8 mouse cellular contexts compared by ENCODE assay signal in the genomic region with DNA sequence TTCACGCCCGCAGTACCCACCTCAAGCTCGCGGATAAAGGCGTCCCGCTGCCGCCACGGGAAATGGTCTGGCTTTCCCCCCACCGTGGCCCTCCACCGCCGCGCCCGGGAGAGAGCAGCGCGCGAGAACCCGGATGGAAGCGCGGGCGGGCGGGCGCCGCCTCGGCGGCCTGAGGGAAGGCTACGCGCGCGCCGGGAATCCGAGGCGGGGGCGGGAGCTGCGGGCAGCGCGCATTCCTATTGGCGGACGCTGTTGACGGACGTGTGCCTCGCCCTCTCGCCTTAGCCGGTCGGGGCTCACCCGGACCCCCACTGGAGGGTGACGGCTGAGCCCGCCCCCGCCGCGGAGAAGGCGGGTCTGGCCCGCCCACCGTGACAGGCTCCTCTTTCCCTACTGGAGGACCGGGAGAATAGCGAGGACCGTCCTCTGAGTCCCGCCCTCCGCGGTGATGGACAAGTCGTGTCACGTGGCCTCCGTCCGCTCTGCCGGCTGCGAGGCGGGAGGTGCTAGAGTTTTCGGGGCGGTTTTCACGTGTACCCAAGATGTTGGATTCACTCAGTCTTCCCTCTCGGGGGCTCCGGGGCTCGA. TPM values are rescaled to one million over a fixed set of nuclear protein-coding genes. Genes with fewer than 3 reads are reported as not detected.
DNase-seq lines count a peak whose midpoint lies in the region; ATAC-seq and TF ChIP-seq lines count a peak whose summit lies in the region.

No protein-coding gene starts in this region.

- peak overlapping the region; percentile 59 to 96 (median 89) for H3K4me3 ChIP-seq in CH12.LX (replicated peaks in 1 of 3; ENCODE audit: low read depth in 2 of 3, low read length in 2 of 3, poor library complexity in 1 of 3)
- H3K4me3 ChIP-seq in forebrain, embryonic 11.5 days (ENCODE audit: low read depth, low read length), result peak overlapping the region; percentile 95
- peak overlapping the region; percentile 83 for H3K4me3 ChIP-seq in heart, embryonic 16.5 days (ENCODE audit: low read length)
- peak overlapping the region; percentile 99 for H3K4me3 ChIP-seq in liver, embryonic 15.5 days (replicated peaks)
- H3K4me3 ChIP-seq in neural tube, embryonic 12.5 days, result peak overlapping the region; percentile 93

- peak overlapping the region; percentile 98 for H3K9ac ChIP-seq in CH12.LX (ENCODE audit: insufficient read depth, low read depth)
- peak overlapping the region; percentile 100 for H3K9ac ChIP-seq in forebrain, embryonic 11.5 days (ENCODE audit: low read length)
- peak overlapping the region; percentile 98 for H3K9ac ChIP-seq in heart, embryonic 16.5 days (ENCODE audit: low read length)
- H3K9ac ChIP-seq in liver, embryonic 15.5 days, result peak overlapping the region; percentile 99
- H3K9ac ChIP-seq in neural tube, embryonic 12.5 days, result peak overlapping the region; percentile 99

- peaks cover 30% of the 10 kb centered on the region for H3K79me2 ChIP-seq in CH12.LX (replicated peaks; ENCODE audit: control insufficient read depth, extremely low read depth, insufficient read depth, poor library complexity, severe bottlenecking)

- H3K9me3 ChIP-seq in CH12.LX (replicated peaks; ENCODE audit: low read length), result no peaks in the 10 kb centered on the region
- no peaks in the 10 kb centered on the region for H3K9me3 ChIP-seq in forebrain, embryonic 11.5 days (ENCODE audit: control insufficient read depth, low read length)
- H3K9me3 ChIP-seq in heart, embryonic 16.5 days (replicated peaks; ENCODE audit: control insufficient read depth, low read length), result no peaks in the 10 kb centered on the region
- H3K9me3 ChIP-seq in liver, embryonic 15.5 days (replicated peaks), result no peaks in the 10 kb centered on the region
- H3K9me3 ChIP-seq in neural tube, embryonic 12.5 days, result no peaks in the 10 kb centered on the region

- peak; percentile 98 for ATAC-seq in forebrain, embryonic 11.5 days (replicated peaks; ENCODE audit: low FRiP score)
- peak; percentile 96 for ATAC-seq in heart, embryonic 16.5 days (replicated peaks; ENCODE audit: extremely low read depth, insufficient read depth, low FRiP score)
- ATAC-seq in liver, embryonic 15.5 days (ENCODE audit: insufficient read depth), result peak; percentile 93
- ATAC-seq in neural tube, embryonic 12.5 days (ENCODE audit: low FRiP score, low read depth), result peak; percentile 98

- no peak for TF ChIP-seq CTCF in CH12.LX (conservative IDR thresholded peaks at IDR 0.05 in 1 of 2, IDR thresholded peaks at IDR 0.05 in 1 of 2; ENCODE audit: low read depth in 2 of 2, low read length in 2 of 2)

- no peaks in the 10 kb centered on the region for H3K27me3 ChIP-seq in CH12.LX (replicated peaks)
- H3K27me3 ChIP-seq in forebrain, embryonic 11.5 days (ENCODE audit: control insufficient read depth, insufficient read depth, low read length), result no peaks in the 10 kb centered on the region
- no peaks in the 10 kb centered on the region for H3K27me3 ChIP-seq in heart, embryonic 16.5 days (ENCODE audit: control insufficient read depth, insufficient read depth, low read length)
- no peaks in the 10 kb centered on the region for H3K27me3 ChIP-seq in liver, embryonic 15.5 days
- no peaks in the 10 kb centered on the region for H3K27me3 ChIP-seq in neural tube, embryonic 12.5 days (replicated peaks)

- peak overlapping the region; percentile 89 for H3K27ac ChIP-seq in CH12.LX (ENCODE audit: insufficient read depth, low read depth)
- H3K27ac ChIP-seq in forebrain, embryonic 11.5 days (ENCODE audit: low read depth, low read length), result peak overlapping the region; percentile 99
- peak overlapping the region; percentile 99 for H3K27ac ChIP-seq in heart, embryonic 16.5 days (ENCODE audit: low read length)
- H3K27ac ChIP-seq in liver, embryonic 15.5 days (replicated peaks), result peak overlapping the region; percentile 99
- peak overlapping the region; percentile 97 for H3K27ac ChIP-seq in neural tube, embryonic 12.5 days

- under 1% methylated on average over 71 of the region's 72 CpGs for WGBS in forebrain, embryonic 11.5 days
- WGBS in heart, embryonic 16.5 days, result under 1% methylated on average over 71 of the region's 72 CpGs
- WGBS in liver, embryonic 15.5 days (ENCODE audit: insufficient replicate concordance), result 0% methylated on average over 71 of the region's 72 CpGs
- under 1% methylated on average over 71 of the region's 72 CpGs for WGBS in neural tube, embryonic 12.5 days

- TF ChIP-seq EP300 in CH12.LX (IDR thresholded peaks at IDR 0.05; ENCODE audit: low read length), result no peak

- DNase-seq in CH12.LX (ENCODE audit: extremely low read depth), result peak; percentile 97
- peak; percentile 93 for DNase-seq in c-Kit-positive CD71-positive TER-119-negative erythroid progenitor cells, embryonic 14.5 days (ENCODE audit: low read depth)
- DNase-seq in forebrain, embryonic 11.5 days (ENCODE audit: low spot score), result peak; percentile 100
- peak; percentile 99 to 100 for DNase-seq in kidney, postnatal 36 days
- peak; percentile 98 for DNase-seq in telencephalon, adult 2 months (ENCODE audit: low read depth, low spot score)

- in situ Hi-C loops in CH12.LX (cut with MboI; ENCODE audit: low pct_ligation_motif_present, low pct_unique_long_range_greater_than_20kb, low sequenced_read_pairs), result loop anchor here (25.0 kb wide), 1 partner anchor 266 kb away; no protein-coding TSS in a partner anchor

- H3K36me3 ChIP-seq in CH12.LX (replicated peaks in 1 of 2; ENCODE audit: control insufficient read depth in 1 of 2, insufficient read depth in 1 of 2, low read length in 1 of 2), result peaks cover 0 to 3% of the 10 kb centered on the region in 2 experiments
- H3K36me3 ChIP-seq in forebrain, embryonic 11.5 days (ENCODE audit: control insufficient read depth, insufficient read depth, low read length), result no peaks in the 10 kb centered on the region
- no peaks in the 10 kb centered on the region for H3K36me3 ChIP-seq in heart, embryonic 16.5 days (ENCODE audit: control insufficient read depth, insufficient read depth)
- 0 out of 2 replicates have a peak, but pooled peaks cover 3% of the 10 kb centered on the region for H3K36me3 ChIP-seq in liver, embryonic 15.5 days (replicated peaks)
- H3K36me3 ChIP-seq in neural tube, embryonic 12.5 days, result no peaks in the 10 kb centered on the region

- peaks cover 0 to 31% of the 10 kb centered on the region in 2 experiments; a peak in 2 of 4 replicates for H3K4me1 ChIP-seq in CH12.LX (ENCODE audit: control insufficient read depth in 1 of 2, insufficient read depth in 2 of 2)
- no peaks in the 10 kb centered on the region; the same call in 1 of the 2 replicates for H3K4me1 ChIP-seq in forebrain, embryonic 11.5 days (replicated peaks; ENCODE audit: control insufficient read depth, insufficient read depth, low read length)
- H3K4me1 ChIP-seq in heart, embryonic 16.5 days (ENCODE audit: control insufficient read depth, insufficient read depth, low read length), result peaks cover 23% of the 10 kb centered on the region
- peaks cover 28% of the 10 kb centered on the region for H3K4me1 ChIP-seq in liver, embryonic 15.5 days (replicated peaks)
- H3K4me1 ChIP-seq in neural tube, embryonic 12.5 days, result peaks cover 12% of the 10 kb centered on the region

- peak overlapping the region; percentile 41; the same call in 1 of the 2 replicates for H3K4me2 ChIP-seq in CH12.LX (ENCODE audit: insufficient read depth, low read depth, poor library complexity, severe bottlenecking)
- H3K4me2 ChIP-seq in forebrain, embryonic 11.5 days (ENCODE audit: low read depth, low read length, severe bottlenecking), result peak overlapping the region; percentile 46
- peak overlapping the region; percentile 69 for H3K4me2 ChIP-seq in heart, embryonic 16.5 days (ENCODE audit: low read depth, low read length)
- H3K4me2 ChIP-seq in liver, embryonic 15.5 days, result peak overlapping the region; percentile 77
- H3K4me2 ChIP-seq in neural tube, embryonic 12.5 days (replicated peaks), result peak overlapping the region; percentile 67

- TF ChIP-seq POLR2A in CH12.LX (IDR thresholded peaks at IDR 0.05; ENCODE audit: low read depth, low read length), result peak; percentile 80

- dilution Hi-C loops in CH12.LX (cut with MboI; ENCODE audit: extremely low pct_ligation_motif_present, extremely low pct_unique_long_range_greater_than_20kb, low sequenced_read_pairs), result no loop called here

- TF ChIP-seq RAD21 in CH12.LX (IDR thresholded peaks at IDR 0.05; ENCODE audit: low read depth, low read length), result no peak

TF ChIP-seq in CH12.LX, 34 proteins besides CTCF, POLR2A, EP300 and RAD21 (continues in another document):
- no peak for TF ChIP-seq ZNF384 (IDR thresholded peaks at IDR 0.05; ENCODE audit: low read depth, low read length)
- TF ChIP-seq JUND (conservative IDR thresholded peaks at IDR 0.05; ENCODE audit: low read depth, low read length), result no peak
- TF ChIP-seq RCOR1 (conservative IDR thresholded peaks at IDR 0.05; ENCODE audit: low read depth, low read length), result no peak
- TF ChIP-seq ETS1 (conservative IDR thresholded peaks at IDR 0.05; ENCODE audit: low read depth, low read length), result no peak; the same call in none of the 2 replicates
- peak; percentile 88 for TF ChIP-seq BHLHE40 (IDR thresholded peaks at IDR 0.05; ENCODE audit: low read depth, low read length)
- TF ChIP-seq MXI1 (IDR thresholded peaks at IDR 0.05; ENCODE audit: low read depth, low read length), result peak; percentile 86; the same call in 1 of the 2 replicates
- no peak for TF ChIP-seq UBTF (IDR thresholded peaks at IDR 0.05; ENCODE audit: low read depth, low read length)
- peak; percentile 79; the same call in 1 of the 2 replicates for TF ChIP-seq POLR2AphosphoS2 (IDR thresholded peaks at IDR 0.05; ENCODE audit: low read depth, low read length)
- peak; percentile 51 for TF ChIP-seq HCFC1 (IDR thresholded peaks at IDR 0.05; ENCODE audit: low read depth, low read length)

RNA-seq across cellular contexts. Expression of a gene that starts 33.1 kb away (rescaled TPM):
- total RNA-seq in CH12.LX (2012; rRNA removed) (1.8 and 2.4 TPM in 2 replicates), CH12.LX (2014; rRNA removed) (2.7 and 4.2 TPM in 2 replicates)
- polyA plus RNA-seq in CH12.LX (2012; ENCODE audit: insufficient read length, low read depth), result 2.0 and 2.8 TPM in 2 replicates
- 1.6 and 2.3 TPM in 2 replicates for polyA plus RNA-seq in forebrain, embryonic 11.5 days (2014; fragmentation: Nextera tagmentation; extraction: Ambion mirVana)
- 0.46 and 0.74 TPM in 2 replicates for polyA plus RNA-seq in heart, embryonic 16.5 days (2015; fragmentation: Nextera tagmentation; extraction: Ambion mirVana)
- 0.30 TPM in 2 replicates for polyA plus RNA-seq in liver, embryonic 15.5 days (2015; fragmentation: Nextera tagmentation; extraction: Ambion mirVana)
- polyA plus RNA-seq in neural tube, embryonic 12.5 days (2016; fragmentation: Nextera tagmentation; extraction: Ambion mirVana), result 2.7 and 3.0 TPM in 2 replicates

RNA-seq across cellular contexts. Expression of a gene that starts 33.2 kb away (rescaled TPM):
- total RNA-seq in CH12.LX (2012; rRNA removed), result 6.2 and 6.6 TPM in 2 replicates
- total RNA-seq in CH12.LX (2014; rRNA removed), result 3.4 and 4.2 TPM in 2 replicates
- polyA plus RNA-seq in CH12.LX (2012; ENCODE audit: insufficient read length, low read depth), result 2.3 and 2.9 TPM in 2 replicates
- 8.0 and 8.9 TPM in 2 replicates for polyA plus RNA-seq in forebrain, embryonic 11.5 days (2014; fragmentation: Nextera tagmentation; extraction: Ambion mirVana)
- 2.3 and 2.5 TPM in 2 replicates for polyA plus RNA-seq in heart, embryonic 16.5 days (2015; fragmentation: Nextera tagmentation; extraction: Ambion mirVana)
- polyA plus RNA-seq in liver, embryonic 15.5 days (2015; fragmentation: Nextera tagmentation; extraction: Ambion mirVana), result 0.63 and 0.77 TPM in 2 replicates
- 4.7 and 5.0 TPM in 2 replicates for polyA plus RNA-seq in neural tube, embryonic 12.5 days (2016; fragmentation: Nextera tagmentation; extraction: Ambion mirVana)

Comparison
In these comparisons a context has a peak if more than half of its experiments do, and no peak if none do; other contexts are left out.
1. Peak in every context shown above with its lines: DNase-seq, ATAC-seq, H3K4me3 ChIP-seq and H3K27ac ChIP-seq.